Mouse (Mus musculus) G1E (cell line): Measurements from ENCODE around the gene Tfap2b.

Experiments used
- CTCF ChIP-seq: IDR thresholded peaks from 2 replicates; pipeline ENCODE4 v1.5.1; 2012; ENCODE audit warnings: low read depth, low read length, inconsistent platforms, mixed read lengths
- GATA1 ChIP-seq: IDR thresholded peaks from 2 replicates; pipeline ENCODE4 v1.6.1; 2012; ENCODE audit warnings: borderline replicate concordance, low read length, inconsistent platforms, mixed read lengths
- GATA2 ChIP-seq: IDR thresholded peaks from 2 replicates; pipeline ENCODE4 v1.6.1; 2012; ENCODE audit warnings: low read depth, low read length, inconsistent platforms, borderline replicate concordance
- POLR2AphosphoS5 ChIP-seq: IDR thresholded peaks from 2 replicates; pipeline ENCODE4 v1.6.1; 2012; ENCODE audit warnings: low read depth, low read length, inconsistent platforms; ENCODE audit not compliant: insufficient replicate concordance
- TAL1 ChIP-seq: conservative IDR thresholded peaks from 2 replicates; pipeline ENCODE4 v1.6.1; 2012; ENCODE audit warnings: low read depth, low read length, inconsistent platforms, mixed read lengths

DNA sequence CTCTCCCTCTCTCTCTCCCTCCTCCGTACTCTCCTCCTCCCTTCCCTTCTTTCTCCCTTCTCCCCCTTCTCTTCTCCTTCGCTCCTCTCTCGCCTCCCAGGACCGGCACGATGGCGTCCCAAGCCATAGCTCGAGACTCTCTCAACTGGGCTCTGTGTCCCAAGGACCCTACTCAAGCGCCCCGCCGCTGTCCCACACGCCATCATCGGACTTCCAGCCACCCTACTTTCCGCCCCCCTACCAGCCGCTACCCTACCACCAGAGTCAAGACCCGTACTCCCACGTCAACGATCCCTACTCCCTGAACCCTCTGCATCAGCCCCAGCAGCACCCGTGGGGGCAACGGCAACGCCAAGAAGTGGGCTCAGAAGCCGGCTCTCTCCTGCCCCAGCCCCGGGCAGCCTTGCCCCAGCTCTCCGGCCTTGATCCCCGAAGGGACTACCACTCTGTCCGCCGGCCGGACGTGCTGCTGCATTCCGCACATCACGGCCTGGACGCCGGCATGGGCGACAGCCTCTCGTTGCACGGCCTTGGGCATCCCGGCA, 5.2 kb downstream of the Tfap2b start:
- no peak for TF ChIP-seq TAL1
- no peak for TF ChIP-seq CTCF
- TF ChIP-seq POLR2AphosphoS5 = no peak
- TF ChIP-seq GATA1 = no peak
- no peak for TF ChIP-seq GATA2
